ENCODE assay signal across 24 mouse cellular contexts in genomic region chr9:59182906-59183305, GRCm38 (mm10).
DNase-seq lines count a peak whose midpoint lies in the region; ATAC-seq and TF ChIP-seq lines count a peak whose summit lies in the region.
"Had no signal": no experiment of that assay in that cellular context is flagged by ENCODE, and none has a peak within 500 bp of the region (broad histone marks: within the 10 kb centered on the region; RNA-seq: fewer than 3 reads in every experiment).

No protein-coding gene starts in this region.

- H3K27me3 ChIP-seq in forebrain, postnatal 0 days (ENCODE audit: insufficient read depth, low read length): no peaks in the 10 kb centered on the region
- no peaks in the 10 kb centered on the region for H3K27me3 ChIP-seq in forebrain, embryonic 15.5 days
- no peaks in the 10 kb centered on the region for H3K27me3 ChIP-seq in lung, embryonic 14.5 days (ENCODE audit: insufficient read depth, low read length)
- H3K27me3 ChIP-seq in stomach, embryonic 15.5 days (replicated peaks): no peaks in the 10 kb centered on the region
- H3K27me3 ChIP-seq: midbrain, embryonic 15.5 days had no signal

- no peak overlapping the region for H3K4me3 ChIP-seq in forebrain, postnatal 0 days (ENCODE audit: low read depth, low read length)
- H3K4me3 ChIP-seq in forebrain, embryonic 15.5 days: no peak overlapping the region
- H3K4me3 ChIP-seq in lung, embryonic 14.5 days (ENCODE audit: low read depth, low read length): no peak overlapping the region
- no peak overlapping the region for H3K4me3 ChIP-seq in stomach, embryonic 15.5 days (replicated peaks)
- H3K4me3 ChIP-seq: midbrain, embryonic 15.5 days; neural tube, embryonic 13.5 days had no signal

- peak overlapping the region; percentile 21; the same call in 1 of the 2 replicates for H3K27ac ChIP-seq in forebrain, postnatal 0 days (ENCODE audit: low read depth, low read length)
- H3K27ac ChIP-seq in forebrain, embryonic 15.5 days (replicated peaks): no peak overlapping the region; the same call in 1 of the 2 replicates
- 0 out of 2 replicates have a peak overlapping the region, but pooled peaks have one; percentile 36 for H3K27ac ChIP-seq in lung, embryonic 14.5 days (ENCODE audit: low read depth)
- 0 out of 2 replicates have a peak overlapping the region, but pooled peaks have one; percentile 49 for H3K27ac ChIP-seq in stomach, embryonic 15.5 days
- H3K27ac ChIP-seq: hindbrain, embryonic 14.5 days; macrophage; midbrain, embryonic 15.5 days; neural tube, embryonic 13.5 days had no signal

- H3K9ac ChIP-seq in forebrain, postnatal 0 days: no peak overlapping the region
- H3K9ac ChIP-seq in forebrain, embryonic 15.5 days (replicated peaks): no peak overlapping the region
- H3K9ac ChIP-seq in lung, embryonic 14.5 days: no peak overlapping the region
- H3K9ac ChIP-seq in stomach, embryonic 15.5 days: no peak overlapping the region
- H3K9ac ChIP-seq: hindbrain, embryonic 14.5 days; liver, postnatal 0 days; midbrain, embryonic 15.5 days; neural tube, embryonic 13.5 days had no signal

- no peaks in the 10 kb centered on the region for H3K9me3 ChIP-seq in forebrain, postnatal 0 days (ENCODE audit: low read length)
- no peaks in the 10 kb centered on the region for H3K9me3 ChIP-seq in forebrain, embryonic 15.5 days
- no peaks in the 10 kb centered on the region for H3K9me3 ChIP-seq in lung, embryonic 14.5 days (ENCODE audit: low read depth, low read length)
- H3K9me3 ChIP-seq in stomach, embryonic 15.5 days: no peaks in the 10 kb centered on the region
- H3K9me3 ChIP-seq: G1E; midbrain, embryonic 15.5 days; neural tube, embryonic 13.5 days had no signal

- no peak for DNase-seq in forebrain, postnatal 0 days
- peak; percentile 29 for DNase-seq in lung, embryonic 14.5 days
- DNase-seq in lung, postnatal 25 days (ENCODE audit: low spot score): no peak
- DNase-seq in adipocyte (ENCODE audit: low spot score): peak; percentile 12
- DNase-seq in adrenal gland, postnatal 25 days: no peak
- no peak for DNase-seq in layer of hippocampus, adult 9-10 months (ENCODE audit: low spot score)
- DNase-seq: adrenal gland, postnatal 10 days; cerebellum, adult 8-10 months; cerebellum, postnatal 36 days; embryo, embryonic 11 days; heart, postnatal 4 days; liver, postnatal 0 days had no signal

- TF ChIP-seq CTCF in forebrain, postnatal 0 days (IDR thresholded peaks at IDR 0.05; ENCODE audit: low read depth): no peak
- TF ChIP-seq CTCF in lung, embryonic 14.5 days (IDR thresholded peaks at IDR 0.05; ENCODE audit: low read depth): no peak

- WGBS in forebrain, postnatal 0 days: 75% methylated on average over 6 of the region's 6 CpGs
- WGBS in forebrain, embryonic 15.5 days: 81% methylated on average over 6 of the region's 6 CpGs
- 47% methylated on average over 6 of the region's 6 CpGs for WGBS in lung, embryonic 14.5 days
- 41% methylated on average over 6 of the region's 6 CpGs for WGBS in stomach, embryonic 15.5 days

- no peak overlapping the region for H3K4me2 ChIP-seq in forebrain, postnatal 0 days (ENCODE audit: low read depth)
- no peak overlapping the region for H3K4me2 ChIP-seq in forebrain, embryonic 15.5 days (replicated peaks)
- no peak overlapping the region for H3K4me2 ChIP-seq in lung, embryonic 14.5 days
- H3K4me2 ChIP-seq in stomach, embryonic 15.5 days: no peak overlapping the region
- H3K4me2 ChIP-seq: hindbrain, embryonic 14.5 days; liver, embryonic 11.5 days; midbrain, embryonic 15.5 days; neural tube, embryonic 13.5 days had no signal

- H3K4me1 ChIP-seq in forebrain, postnatal 0 days (ENCODE audit: insufficient read depth): no peaks in the 10 kb centered on the region
- 0 out of 2 replicates have a peak, but pooled peaks cover 2% of the 10 kb centered on the region for H3K4me1 ChIP-seq in forebrain, embryonic 15.5 days
- H3K4me1 ChIP-seq in lung, embryonic 14.5 days (ENCODE audit: insufficient read depth): no peaks in the 10 kb centered on the region; the same call in 1 of the 2 replicates
- H3K4me1 ChIP-seq in stomach, embryonic 15.5 days: peaks cover 14% of the 10 kb centered on the region; the same call in 1 of the 2 replicates
- H3K4me1 ChIP-seq: midbrain, embryonic 15.5 days had no signal

- ATAC-seq in forebrain, postnatal 0 days: no peak
- no peak for ATAC-seq in forebrain, embryonic 15.5 days (replicated peaks)
- no peak for ATAC-seq in lung, embryonic 14.5 days (ENCODE audit: insufficient read depth)
- ATAC-seq in stomach, embryonic 15.5 days (ENCODE audit: insufficient read depth, low FRiP score, low read depth): no peak
- ATAC-seq: CD4-positive, CD25-positive, alpha-beta regulatory T cell, adult 4 months; forebrain, embryonic 16.5 days; inflammation-experienced regulatory T-cells, adult 6 months; liver, postnatal 0 days; midbrain, embryonic 15.5 days; Patski had no signal

- no peaks in the 10 kb centered on the region for H3K36me3 ChIP-seq in forebrain, postnatal 0 days (ENCODE audit: insufficient read depth)
- H3K36me3 ChIP-seq in forebrain, embryonic 15.5 days: no peaks in the 10 kb centered on the region
- no peaks in the 10 kb centered on the region for H3K36me3 ChIP-seq in lung, embryonic 14.5 days (ENCODE audit: insufficient read depth)
- H3K36me3 ChIP-seq in stomach, embryonic 15.5 days: no peaks in the 10 kb centered on the region
- H3K36me3 ChIP-seq: G1E; midbrain, embryonic 15.5 days; neural tube, embryonic 13.5 days had no signal

Comparison
In these comparisons a context has a peak if more than half of its experiments do, and no peak if none do; other contexts are left out.
1. DNase-seq: peak in lung, embryonic 14.5 days (single experiment) and adipocyte (single experiment); none in forebrain, postnatal 0 days (single experiment), lung, postnatal 25 days (single experiment), adrenal gland, postnatal 25 days (single experiment) and layer of hippocampus, adult 9-10 months (single experiment).